Mouse (Mus musculus) adrenal gland, postnatal 10 days (tissue): ENCODE measurements at regions not wholly inside any gene's neighbourhood (a gene's known extent, or its start where the extent isn't known, plus 50 kb on each side); places are given as distances from the start of the nearest gene placed in this dataset. TPM values are rescaled to one million over a fixed set of nuclear protein-coding genes. Genes with fewer than 3 reads are reported as not detected.

Experiments used
- DNase-seq: peaks from one replicate; pipeline ENCODE4 v3.0.0; 2021; ENCODE audit warnings: mixed read lengths
- microRNA-seq: library from miRNA; unstranded; fragments of <30 nt; microRNA quantifications from one replicate; pipeline ENCODE4 v1.2.0, GENCODE M21; 2021

- no peak for DNase-seq
Measured at GRCm38 (mm10) chr13:6446976-6447375, 101.0 kb upstream of the Pitrm1 start.

GRCm38 (mm10) chr13:6461363-6461762 lies 86.6 kb upstream of the Pitrm1 start:
- no peak for DNase-seq

- no peak for DNase-seq
Measured at GRCm38 (mm10) chr13:6465911-6466419, 82.0 kb upstream of the Pitrm1 start.

- peak; percentile 74 for DNase-seq
Measured at GRCm38 (mm10) chr13:6469446-6470227, 78.3 kb upstream of the Pitrm1 start.

GRCm38 (mm10) chr13:6470286-6471103 lies 77.5 kb upstream of the Pitrm1 start:
- DNase-seq = no peak

- peak; percentile 77 for DNase-seq
Measured at GRCm38 (mm10) chr13:6471643-6472042, 76.3 kb upstream of the Pitrm1 start.

GRCm38 (mm10) chr13:6473401-6474190 lies 74.4 kb upstream of the Pitrm1 start:
- no peak for DNase-seq

GRCm38 (mm10) chr13:6479667-6480066 lies 68.3 kb upstream of the Pitrm1 start:
- DNase-seq = no peak

GRCm38 (mm10) chr13:6484418-6484817 lies 63.5 kb upstream of the Pitrm1 start:
- no peak for DNase-seq

GRCm38 (mm10) chr13:6487837-6488236 lies 60.1 kb upstream of the Pitrm1 start:
- DNase-seq = no peak

GRCm38 (mm10) chr13:6492916-6493619 lies 54.9 kb upstream of the Pitrm1 start:
- DNase-seq = no peak

Small RNAs in the stretch of these regions (microRNA-seq; reads per million reads assigned to microRNA genes)
- not detected for gene Gm26259
